Mouse (Mus musculus): Measurements from ENCODE around the gene Lcat. TPM values are rescaled to one million over a fixed set of nuclear protein-coding genes. Genes with fewer than 3 reads are reported as not detected.

Gene Lcat
- total RNA-seq, 2 experiments from 2014 or later, result 1.4 to 1.7 TPM

Small RNAs within 50 kb of the gene (microRNA-seq; reads per million reads assigned to microRNA genes)
- 0.69 to 0.82 reads per million in 2 experiments for gene Mir7074

Other genes starting within 250 kb of the Lcat start
- 10 to 100 TPM; 23.0 to 25.6 TPM for gene Acd, start 242.3 kb downstream of the Lcat start, total RNA-seq (2021)
- 1 to 10 TPM; 5.9 to 6.2 TPM for gene Pard6a, start 242.2 kb downstream of the Lcat start, total RNA-seq (2021)
- gene 4933405L10Rik, start 235.7 kb downstream of the Lcat start, total RNA-seq (2021), result not detected
- 1 to 10 TPM; 5.4 to 6.8 TPM for gene Enkd1, start 235.2 kb downstream of the Lcat start, total RNA-seq (2021)
- 1 to 10 TPM; 4.6 to 4.9 TPM for gene Gfod2, start 184.7 kb downstream of the Lcat start, total RNA-seq (2021)
- gene Ranbp10, start 116.0 kb downstream of the Lcat start, total RNA-seq (2021), result 10 to 100 TPM; 22.3 to 23.1 TPM
- not detected for gene Tsnaxip1, start 115.7 kb downstream of the Lcat start, total RNA-seq (2021)
- 10 to 100 TPM; 16.8 to 18.4 TPM for gene Cenpt, start 90.1 kb downstream of the Lcat start, total RNA-seq (2021)
- 10 to 100 TPM; 26.4 to 29.3 TPM for gene Thap11, start 88.2 kb downstream of the Lcat start, total RNA-seq (2021)
- gene Nutf2, start 82.8 kb downstream of the Lcat start, total RNA-seq (2021), result 10 to 100 TPM; 44.7 to 45.7 TPM
- gene Edc4, start 62.5 kb downstream of the Lcat start, total RNA-seq (2021), result 10 to 100 TPM; 34.0 to 34.8 TPM
- gene Nrn1l, start 49.8 kb downstream of the Lcat start, total RNA-seq (2021), result not detected
- 10 to 100 TPM; 21.7 to 24.3 TPM for gene Pskh1, start 42.9 kb downstream of the Lcat start, total RNA-seq (2021)
- under 1 TPM in 1 of 2 experiments, not detected in 1; 0.32 TPM for gene Ctrl, start 9.5 kb downstream of the Lcat start, total RNA-seq (2021)
- 10 to 100 TPM; 85.4 to 94.0 TPM for gene Psmb10, start 4.9 kb downstream of the Lcat start, total RNA-seq (2021)
- gene Slc12a4, start 22.7 kb upstream of the Lcat start, total RNA-seq (2021), result 10 to 100 TPM; 62.4 to 65.8 TPM
- not detected for gene Dpep3, start 36.0 kb upstream of the Lcat start, total RNA-seq (2021)
- gene Dus2, start 48.0 kb upstream of the Lcat start, total RNA-seq (2021), result 10 to 100 TPM in 1 of 2 experiments, 1 to 10 TPM in 1; 9.8 to 10.2 TPM
- gene Dpep2nb, start 62.6 kb upstream of the Lcat start, total RNA-seq (2021), result not detected
- gene Ddx28, start 68.5 kb upstream of the Lcat start, total RNA-seq (2021), result 1 to 10 TPM; 8.9 to 9.5 TPM
- 10 to 100 TPM; 24.2 to 26.4 TPM for gene Nfatc3, start 115.5 kb upstream of the Lcat start, total RNA-seq (2021)
- under 1 TPM; 0.54 to 0.91 TPM for gene Esrp2, start 193.6 kb upstream of the Lcat start, total RNA-seq (2021)
- gene Pla2g15, start 207.0 kb upstream of the Lcat start, total RNA-seq (2021), result 1 to 10 TPM; 4.2 to 4.9 TPM
- gene Slc7a6, start 225.5 kb upstream of the Lcat start, total RNA-seq (2021), result 10 to 100 TPM; 17.1 to 18.9 TPM